Mouse (Mus musculus): Measurements from ENCODE around the gene Myzap.

DNA sequence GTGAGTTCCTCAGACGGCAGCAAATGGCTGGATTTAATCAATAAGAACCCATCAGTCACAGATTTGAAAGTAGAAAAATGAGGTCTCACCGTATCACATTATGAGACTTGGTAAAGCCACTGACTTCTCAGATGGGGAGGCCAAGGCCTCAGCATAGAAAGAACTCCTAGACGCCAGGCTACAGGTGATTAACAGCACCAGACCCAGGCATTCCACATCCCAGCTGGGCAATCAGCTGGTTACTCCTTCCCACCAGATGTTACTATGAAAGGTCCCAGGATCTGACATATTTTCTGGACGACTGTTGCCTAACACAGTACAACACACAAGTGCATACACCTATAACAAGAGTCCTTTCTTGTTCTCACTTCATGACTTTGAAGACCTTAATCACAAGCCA, 78.6 kb downstream of the Myzap start:
- TF ChIP-seq POLR2A (IDR thresholded peaks at IDR 0.05; ENCODE audit: insufficient read length, low read depth) (no peak), MAX (IDR thresholded peaks at IDR 0.05; ENCODE audit: low read depth) (no peak), TCF12 (IDR thresholded peaks at IDR 0.05; ENCODE audit: insufficient read depth, poor library complexity, severe bottlenecking) (no peak)

All from myocyte (in vitro differentiated cells).